Mouse (Mus musculus): ENCODE measurements around the gene Ucma. TPM values are rescaled to one million over a fixed set of nuclear protein-coding genes. Genes with fewer than 3 reads are reported as not detected.

Ucma gene
- total RNA-seq, 4 experiments from 2014 or later = 2.2 to 5.2 (median 3.7) TPM

Other genes starting within 250 kb of the Ucma start
- gene Sephs1, start 94.6 kb upstream of the Ucma start, total RNA-seq (2022) = 10 to 100 TPM; 17.1 to 25.4 (median 22.0) TPM
- 10 to 100 TPM; 91.0 to 95.9 (median 94.9) TPM for gene Phyh, start 57.1 kb upstream of the Ucma start, total RNA-seq (2022)
- gene Mcm10, start 36.7 kb downstream of the Ucma start, total RNA-seq (2022) = 1 to 10 TPM in 1 of 4 experiments, under 1 TPM in 3; 0.71 to 1.1 (median 0.86) TPM
- gene Optn, start 87.9 kb downstream of the Ucma start, total RNA-seq (2022) = 10 to 100 TPM; 17.5 to 20.8 (median 18.7) TPM
- gene Ccdc3, start 161.7 kb downstream of the Ucma start, total RNA-seq (2022) = 10 to 100 TPM; 11.1 to 13.7 (median 12.0) TPM